Mouse (Mus musculus) megakaryocyte, embryonic 14.5 days (primary cell): ENCODE measurements around the gene Gm20388.

Experiments
- FLI1 ChIP-seq: IDR thresholded peaks from 2 replicates; pipeline ENCODE4 v1.6.1; 2012; ENCODE audit warnings: low read length, inconsistent platforms, mixed read lengths
- GATA1 ChIP-seq: IDR thresholded peaks from 3 replicates; pipeline ENCODE4 v1.6.1; 2012; ENCODE audit warnings: mixed read lengths, low read length, inconsistent platforms, borderline replicate concordance

DNA sequence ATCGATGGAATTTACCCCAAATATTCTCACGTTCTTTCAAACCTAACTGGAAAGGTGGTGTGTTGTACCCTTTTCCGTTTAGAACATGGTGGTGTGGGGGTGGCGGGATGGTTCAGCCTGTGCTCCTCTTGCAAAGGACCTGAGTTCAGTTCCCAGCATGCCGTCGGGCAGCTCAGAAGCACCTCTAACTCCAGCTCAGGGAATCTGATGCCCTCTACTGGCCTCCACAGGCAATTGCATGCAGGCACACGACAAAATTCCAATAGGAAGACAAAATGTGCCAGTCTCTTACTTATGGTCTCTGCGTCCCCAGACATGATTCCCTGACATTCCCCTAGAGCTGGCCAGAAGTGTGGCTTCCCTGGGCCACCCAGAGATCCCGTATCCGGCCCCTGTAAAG is 1304.3 kb downstream of the Gm20388 start:
- TF ChIP-seq FLI1, result no peak
- no peak for TF ChIP-seq GATA1
